Mouse (Mus musculus): ENCODE results near the gene Gm49387.
A peak's percentile ranks its signal among the peaks of the same experiment; 100 is the strongest.

The Gm49387 gene

GRCm38 (mm10) chr14:31640346-31640889 is at the start of gene Gm49387:
Gene Gm49387, minus strand, starts transcription at chr14:31640878.
- DNase-seq (ENCODE audit: low spot score in 2 of 2) = no peak

GRCm38 (mm10) chr14:31686231-31686630 is 45.6 kb upstream of the Gm49387 start:
- no peak for DNase-seq (ENCODE audit: low spot score in 2 of 2)

DNA sequence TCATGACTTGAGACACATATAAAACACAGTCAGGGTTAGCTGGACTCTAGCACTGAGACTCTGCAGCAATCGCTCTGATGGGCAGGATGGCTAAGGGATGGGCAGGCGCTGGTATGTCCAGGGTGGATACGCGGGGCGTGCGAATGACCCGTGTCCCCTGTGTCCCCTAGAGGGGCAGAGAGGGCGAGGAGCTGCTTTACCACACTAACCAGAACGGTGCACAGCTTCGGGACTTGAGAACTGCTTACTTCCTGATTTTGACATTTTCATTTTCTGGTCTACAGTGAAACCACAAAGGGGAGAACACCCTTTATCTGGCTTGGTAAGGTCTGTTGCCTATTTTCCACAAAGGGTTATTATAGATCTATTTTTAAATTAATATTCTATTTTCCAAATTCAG is 45.0 kb upstream of the Gm49387 start:
- DNase-seq (ENCODE audit: low spot score in 2 of 2) = no peak

- DNase-seq (ENCODE audit: low spot score in 2 of 2) = no peak
Measured at GRCm38 (mm10) chr14:31684343-31685040, 43.8 kb upstream of the Gm49387 start.

- peak in 1 of 2 experiments; percentile 51 for DNase-seq (ENCODE audit: low spot score in 2 of 2)
Measured at GRCm38 (mm10) chr14:31683610-31684009, 42.9 kb upstream of the Gm49387 start.

DNA sequence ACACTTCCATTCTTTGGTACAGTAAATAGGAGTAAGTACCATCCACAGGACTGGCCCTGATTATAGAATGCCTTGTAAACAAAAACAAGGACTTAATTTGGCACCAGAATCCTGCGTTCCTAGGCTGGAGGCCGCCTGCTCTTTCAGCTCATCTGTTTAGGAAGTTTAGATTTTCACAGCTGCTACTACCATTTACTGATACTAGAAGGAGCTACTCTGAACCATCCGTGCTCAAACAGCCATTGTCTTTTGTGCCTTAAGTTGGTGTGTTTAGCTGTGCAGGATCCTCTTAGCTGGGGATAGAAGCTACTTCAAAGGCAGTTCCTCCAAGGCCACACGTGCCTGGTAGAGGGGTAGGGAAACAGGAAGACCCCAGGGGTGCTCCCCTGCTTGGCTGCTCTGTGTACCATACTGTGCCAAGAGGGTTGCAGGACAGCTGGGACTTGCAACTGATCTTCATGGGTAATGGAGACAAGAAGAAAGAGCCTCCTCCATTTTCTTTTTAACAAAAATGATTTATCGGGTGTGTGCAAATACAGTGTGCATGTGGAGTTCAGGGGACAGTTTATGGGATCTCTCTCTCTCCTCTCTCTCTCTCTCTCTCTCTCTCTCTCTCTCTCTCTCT is 41.4 kb upstream of the Gm49387 start:
- peak in 1 of 2 experiments; percentile 57 for DNase-seq (ENCODE audit: low spot score in 2 of 2)

DNA sequence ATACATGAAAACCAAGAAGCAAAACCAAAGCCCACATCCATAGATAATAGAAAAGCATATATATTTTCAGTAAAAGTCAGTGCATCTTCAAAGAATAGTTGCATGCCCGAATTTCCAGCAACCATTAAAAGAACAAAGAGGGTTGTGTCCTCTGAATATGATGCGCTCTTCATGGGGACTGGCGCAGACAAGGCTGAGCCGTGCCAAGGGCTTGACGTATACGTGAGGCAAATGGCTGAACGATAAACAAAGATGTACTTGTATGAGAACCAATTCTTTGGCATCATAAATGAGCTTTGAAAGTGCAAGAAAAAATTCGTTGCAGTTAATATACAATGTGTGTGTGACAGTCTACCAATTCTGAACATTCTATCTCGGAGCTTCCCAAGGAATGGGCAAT is 40.6 kb upstream of the Gm49387 start:
- no peak for DNase-seq (ENCODE audit: low spot score in 2 of 2)

DNA sequence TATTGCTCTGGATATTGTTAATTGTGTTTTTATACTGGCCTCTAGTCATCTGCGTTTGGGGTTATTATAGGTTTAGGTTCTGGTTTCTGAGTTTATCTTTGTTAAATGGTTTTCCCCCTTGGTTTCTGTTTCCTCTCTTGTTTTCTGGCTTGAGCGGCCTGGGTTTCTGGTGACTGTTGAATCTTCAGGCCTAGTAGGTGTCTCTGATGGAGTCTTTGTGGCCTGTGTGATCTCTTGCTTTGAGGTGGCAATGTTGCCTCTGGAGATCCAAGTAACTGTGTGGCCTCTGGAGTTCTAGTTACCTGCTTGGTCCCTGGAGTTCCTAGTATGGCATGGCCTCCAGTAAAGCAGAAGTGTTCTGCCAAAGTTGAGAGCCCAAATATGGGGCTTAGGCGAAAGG is 40.0 kb upstream of the Gm49387 start:
- DNase-seq (ENCODE audit: low spot score in 2 of 2) = no peak

DNA sequence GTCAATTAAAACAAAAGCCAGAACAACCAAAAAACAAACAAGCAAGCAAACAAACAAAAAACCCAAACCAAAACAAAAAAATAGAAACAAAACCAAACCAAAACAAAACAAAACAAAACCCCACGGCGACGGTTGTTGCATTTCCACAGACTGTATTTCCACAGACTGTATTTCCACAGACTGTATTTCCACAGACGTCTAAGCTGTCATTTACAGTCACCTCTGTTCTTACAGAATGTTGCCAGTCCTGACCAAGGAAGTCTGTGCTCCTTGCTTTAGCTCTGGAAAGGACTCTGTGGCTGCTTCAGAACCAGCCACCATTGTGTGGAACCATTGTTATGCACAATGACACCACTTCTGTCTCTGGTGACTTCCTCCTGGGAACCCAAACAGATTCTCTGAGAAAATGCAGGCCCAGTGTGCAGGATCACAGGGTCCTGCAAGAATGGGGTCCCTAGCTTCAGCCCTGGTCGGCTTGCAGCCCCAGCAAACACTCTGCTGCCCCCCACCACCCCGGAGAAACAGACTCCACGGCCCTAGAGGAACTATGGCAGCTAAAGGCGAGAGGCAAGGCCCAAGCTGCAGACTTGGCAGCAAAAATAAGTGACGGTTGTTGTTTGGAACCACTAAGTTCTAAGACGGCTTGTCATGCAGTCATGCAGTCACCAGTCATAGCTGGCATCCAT is 31.1 kb upstream of the Gm49387 start:
- no peak for DNase-seq (ENCODE audit: low spot score in 2 of 2)

GRCm38 (mm10) chr14:31669642-31670490 is 29.2 kb upstream of the Gm49387 start:
- no peak for DNase-seq (ENCODE audit: low spot score in 2 of 2)

DNA sequence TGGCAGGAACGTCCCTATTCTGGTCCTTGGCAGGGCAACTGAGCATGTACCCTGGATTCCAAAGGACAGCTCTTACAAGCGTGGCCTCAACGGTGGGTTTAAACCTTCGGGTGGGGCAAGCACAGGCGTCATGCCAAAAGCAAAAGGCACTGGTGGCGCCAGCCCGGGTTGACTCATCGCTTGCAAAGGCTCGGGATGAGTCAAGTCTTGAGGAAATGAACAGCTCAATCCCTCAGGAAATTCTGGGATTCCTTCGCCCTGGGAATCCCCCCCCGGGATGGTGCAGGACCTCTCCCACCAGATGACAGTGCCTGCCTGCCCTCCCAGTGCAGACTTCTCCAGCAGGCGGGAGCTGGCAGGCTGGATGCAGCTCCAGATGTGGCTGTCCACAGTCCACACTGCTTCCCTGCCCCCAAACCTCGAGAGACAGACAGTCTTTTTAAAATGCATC is 28.5 kb upstream of the Gm49387 start:
- no peak for DNase-seq (ENCODE audit: low spot score in 2 of 2)

DNA sequence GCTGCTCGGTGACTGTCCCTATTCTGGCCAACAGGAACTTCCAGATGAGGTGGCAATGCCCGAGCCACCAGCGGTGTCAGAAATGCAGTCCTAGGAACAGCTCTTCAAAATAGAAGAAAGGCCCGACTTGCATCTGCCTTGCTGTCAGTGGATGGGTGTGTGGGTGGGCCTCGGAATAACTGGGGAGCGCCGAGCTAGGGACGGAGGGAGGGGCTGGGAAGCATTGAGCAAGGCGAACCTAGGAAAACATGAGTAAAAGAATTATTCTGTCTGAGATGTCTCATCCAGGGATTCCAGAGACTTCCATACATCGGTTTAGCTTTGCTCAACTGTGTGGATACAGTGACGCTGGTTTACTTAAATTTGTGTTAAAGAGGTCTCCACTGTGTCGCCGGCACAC is 27.6 kb upstream of the Gm49387 start:
- DNase-seq (ENCODE audit: low spot score in 2 of 2) = no peak

- DNase-seq (ENCODE audit: low spot score in 2 of 2) = no peak
Measured at GRCm38 (mm10) chr14:31667741-31668140, 27.1 kb upstream of the Gm49387 start.

GRCm38 (mm10) chr14:31666931-31667705 is 26.4 kb upstream of the Gm49387 start:
- no peak for DNase-seq (ENCODE audit: low spot score in 2 of 2)

GRCm38 (mm10) chr14:31665566-31665940 is 24.9 kb upstream of the Gm49387 start:
- DNase-seq (ENCODE audit: low spot score in 2 of 2) = no peak

DNA sequence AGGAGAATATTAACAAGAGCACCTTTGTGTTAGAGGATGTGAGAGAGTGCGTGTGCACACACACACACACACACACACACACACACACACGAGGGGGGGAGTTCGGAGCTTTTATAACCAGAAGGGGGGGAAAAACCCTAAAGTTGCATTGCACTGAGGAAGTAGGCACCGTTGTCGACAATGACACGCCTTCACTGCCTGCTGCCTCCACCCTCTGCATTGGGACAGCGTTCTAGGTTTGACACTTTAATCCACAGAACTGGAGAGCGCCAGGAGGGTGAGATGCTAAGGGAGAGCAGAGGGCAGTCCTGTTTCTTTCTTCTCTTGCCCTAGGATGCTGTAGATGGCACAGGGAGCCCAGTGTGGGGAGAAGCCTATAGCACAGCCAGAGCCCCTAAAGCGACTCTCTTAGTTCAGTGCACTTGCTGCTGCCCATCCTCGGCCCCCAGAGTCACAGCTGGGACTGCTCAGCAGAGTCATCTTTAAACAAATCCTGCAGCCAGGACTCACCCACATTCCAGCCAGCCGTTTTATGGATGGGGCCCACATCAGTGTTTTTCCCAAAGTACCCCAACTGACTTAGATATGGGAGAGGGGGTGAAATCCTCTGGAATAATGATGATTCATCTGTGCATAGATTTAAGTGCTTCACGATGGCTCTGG is 24.4 kb upstream of the Gm49387 start:
- peak in 1 of 2 experiments; percentile 65 for DNase-seq (ENCODE audit: low spot score in 2 of 2)

GRCm38 (mm10) chr14:31664100-31664902 is 23.6 kb upstream of the Gm49387 start:
- DNase-seq (ENCODE audit: low spot score in 2 of 2) = no peak

- no peak for DNase-seq (ENCODE audit: low spot score in 2 of 2)
Measured at GRCm38 (mm10) chr14:31663376-31664099, 22.9 kb upstream of the Gm49387 start.
